Mouse (Mus musculus): ENCODE results near the gene Klhl13.

Klhl13 gene

GRCm38 (mm10) chrX:23364514-23365381 lies at the start of gene Klhl13:
TSS of gene Klhl13 (minus strand) at chrX:23365082.
- 2% methylated on average over 43 of the region's 45 CpGs for WGBS

DNA sequence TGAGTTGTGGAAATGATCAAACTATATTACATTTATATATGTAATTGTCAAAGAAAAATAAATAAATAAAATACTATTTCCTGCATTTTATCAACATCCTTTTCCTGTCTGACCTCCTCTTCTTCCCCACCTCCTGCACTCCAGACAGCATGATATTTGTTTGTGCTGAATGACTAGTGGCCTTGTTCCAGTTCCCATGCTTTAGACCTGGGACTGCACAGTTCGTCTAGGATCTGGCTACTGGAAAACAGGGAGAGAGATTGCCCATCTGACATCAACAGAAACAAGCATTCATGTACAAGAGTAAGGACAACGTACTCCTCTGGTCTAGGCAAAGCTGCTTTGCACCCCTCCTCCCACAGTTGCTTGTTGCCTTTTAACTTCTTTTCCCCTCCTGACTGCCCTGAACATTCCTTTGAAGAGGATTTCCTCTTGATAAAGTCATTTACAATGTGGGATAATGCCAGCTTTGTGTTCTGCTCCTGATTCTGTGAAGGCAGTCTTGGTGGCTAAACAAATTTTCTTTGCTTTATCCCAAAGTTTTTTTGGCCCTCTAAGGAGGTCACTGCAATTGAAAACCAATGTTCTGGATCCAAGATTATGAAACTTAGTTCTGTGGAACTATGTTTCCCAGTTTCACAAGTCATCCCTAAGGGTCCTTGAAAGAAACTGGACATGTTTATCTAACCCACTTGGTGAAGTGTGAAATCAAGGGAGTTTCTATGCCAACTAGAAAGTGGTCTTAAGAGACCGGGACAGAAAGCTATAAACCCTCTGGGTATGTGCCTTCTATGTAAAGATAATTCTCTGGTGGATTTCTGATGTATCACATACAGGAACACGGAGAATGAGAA lies 44.6 kb upstream of the Klhl13 start:
- 68% methylated on average over 4 of the region's 4 CpGs for WGBS

DNA sequence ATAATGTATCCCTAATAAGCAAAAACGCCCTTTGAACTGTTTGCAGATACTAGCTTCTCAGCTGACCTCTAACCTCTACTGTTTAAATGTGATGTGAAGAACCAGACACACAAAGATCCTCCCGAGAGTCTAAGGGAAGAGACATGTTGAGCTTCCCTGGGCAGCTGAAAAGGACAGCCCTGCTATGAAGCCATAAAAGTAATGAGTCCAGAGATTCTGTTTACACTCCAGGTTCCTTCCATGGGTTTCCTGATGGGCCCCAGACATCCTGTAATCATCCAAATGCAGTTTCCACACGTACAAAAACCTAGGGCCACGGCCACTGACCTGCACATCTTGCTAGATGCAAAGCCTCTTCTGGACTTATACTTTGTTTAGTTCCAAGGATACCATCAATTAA lies 23.8 kb upstream of the Klhl13 start:
- 76% methylated on average over 4 of the region's 4 CpGs for WGBS

- 58% methylated on average over 6 of the region's 6 CpGs for WGBS
These were observed 1.4 kb downstream of the Klhl13 start for GRCm38 (mm10) chrX:23363441-23363840.

DNA sequence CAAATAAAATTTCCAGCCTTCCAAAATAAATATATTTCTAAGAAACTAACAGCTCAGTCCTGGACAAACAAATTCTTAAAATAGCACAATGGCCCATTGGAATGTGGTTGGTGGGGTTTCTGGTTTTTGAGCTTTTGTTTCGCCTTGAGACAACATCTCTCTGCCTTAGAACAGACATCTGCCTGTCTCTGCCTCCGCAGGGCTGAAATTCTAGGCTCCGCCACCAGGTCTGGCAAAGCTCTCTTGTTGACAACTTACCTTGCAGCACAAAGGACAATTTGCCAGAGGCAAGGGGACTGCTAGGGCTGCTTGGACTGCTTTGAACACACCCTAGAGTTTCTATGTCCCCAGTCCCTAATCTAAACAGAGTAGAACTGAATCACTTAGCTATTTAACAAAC lies 4.4 kb downstream of the Klhl13 start:
- WGBS: 92% methylated on average over 3 of the region's 3 CpGs

GRCm38 (mm10) chrX:23350083-23350482 lies 14.8 kb downstream of the Klhl13 start:
- WGBS: 63% methylated on average over 1 of the region's 1 CpGs

GRCm38 (mm10) chrX:23328116-23328515 lies 36.8 kb downstream of the Klhl13 start:
- 84% methylated on average over 1 of the region's 1 CpGs for WGBS

DNA sequence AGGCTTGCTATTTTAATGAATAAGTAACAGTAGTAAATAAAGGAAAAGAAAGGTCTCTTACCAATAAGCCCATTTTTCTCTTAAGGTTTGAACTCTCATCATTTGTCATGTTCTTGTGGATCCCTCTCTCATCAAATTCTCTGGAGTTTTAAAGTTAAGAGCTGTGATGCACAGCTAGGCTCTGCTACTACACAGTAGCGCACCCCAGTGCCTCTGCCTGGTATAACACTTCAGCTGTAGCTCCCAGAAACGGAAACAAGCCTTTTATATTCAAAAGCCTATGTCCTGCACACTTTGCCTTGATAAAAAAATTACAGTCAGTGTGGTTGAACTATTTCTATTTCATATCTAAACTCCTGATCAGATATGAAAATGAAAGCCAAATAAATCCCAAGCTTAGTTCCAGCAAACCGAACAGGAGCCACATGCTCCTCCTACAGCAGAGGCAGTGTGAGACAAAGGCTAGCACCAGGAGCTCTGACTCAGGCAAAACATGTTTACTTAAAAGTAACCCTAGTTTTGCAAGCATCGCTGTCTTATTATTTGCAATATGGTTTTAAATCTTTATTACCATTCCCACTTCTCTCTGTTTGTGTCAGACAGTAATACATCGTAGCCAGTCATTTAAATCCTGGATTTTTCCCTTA lies 68.8 kb downstream of the Klhl13 start:
- WGBS: 13% methylated on average over 5 of the region's 5 CpGs

- WGBS: 13% methylated on average over 10 of the region's 10 CpGs
These were observed 79.5 kb downstream of the Klhl13 start for GRCm38 (mm10) chrX:23285442-23285817.

DNA sequence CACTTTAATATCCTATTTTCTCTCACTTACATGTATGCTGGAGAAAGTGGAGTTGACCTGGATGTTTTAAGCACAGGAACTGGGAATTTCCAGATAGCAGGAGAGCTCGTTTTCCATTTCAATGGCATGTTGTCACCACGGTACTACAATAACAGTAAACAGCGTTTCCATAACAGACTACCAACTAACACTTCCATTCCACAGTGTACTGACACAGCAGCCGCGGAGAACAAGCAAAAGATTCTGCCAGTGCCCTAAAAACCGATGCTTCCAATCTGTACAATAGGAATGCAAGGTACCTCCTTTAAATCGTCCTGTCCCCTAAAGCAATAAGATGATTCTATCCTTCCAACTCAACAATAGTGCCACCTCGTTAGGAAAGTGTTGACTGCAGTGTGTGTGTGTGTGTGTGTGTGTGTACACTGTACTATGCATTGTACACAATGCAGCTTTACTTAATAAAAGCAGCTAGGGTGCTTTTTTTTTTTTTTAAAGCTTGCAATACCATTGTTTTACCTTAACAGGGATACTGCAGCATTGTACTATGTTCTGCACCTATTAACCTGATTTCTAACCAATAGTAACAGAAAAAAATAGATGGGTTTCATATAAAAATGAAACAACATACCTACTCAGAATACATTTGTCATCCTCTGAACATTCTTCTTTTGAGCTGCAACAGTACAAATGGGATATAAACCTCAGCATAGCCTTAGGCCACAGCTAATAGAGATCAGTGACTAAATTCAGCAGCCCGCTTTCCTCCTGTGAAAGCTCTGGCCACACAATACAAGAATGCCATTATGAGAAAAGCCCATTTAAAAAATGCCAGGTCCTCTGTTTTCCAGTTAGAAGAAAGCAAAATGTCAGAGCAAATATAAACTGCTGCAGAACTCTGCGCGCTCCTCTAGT lies 80.1 kb downstream of the Klhl13 start:
- 30% methylated on average over 11 of the region's 11 CpGs for WGBS

GRCm38 (mm10) chrX:23267601-23268000 lies 97.3 kb downstream of the Klhl13 start:
- WGBS: 34% methylated on average over 1 of the region's 1 CpGs

Measured in cerebral cortex, adult 2 months (tissue).